Mouse (Mus musculus) CD4-positive, CD25-positive, alpha-beta regulatory T cell, adult 2 months (primary cell): ENCODE results near the gene Ampd1.

Experiments used
- DNase-seq: peaks from one replicate; pipeline ENCODE4 v3.0.0-alpha.2; 2012; ENCODE audit warnings: low read depth, low spot score

Ampd1 gene

GRCm38 (mm10) chr3:103148941-103149340 lies 75.1 kb downstream of the Ampd1 start:
- DNase-seq, result no peak
